8 mouse cellular contexts compared by ENCODE assay signal in genomic region chr7:37357647-37358395, GRCm38 (mm10).
DNase-seq lines count a peak whose midpoint lies in the region; ATAC-seq and TF ChIP-seq lines count a peak whose summit lies in the region.

No protein-coding gene starts in this region.

- TF ChIP-seq RAD21 in MEL (IDR thresholded peaks at IDR 0.05; ENCODE audit: low read depth, low read length) = peak; percentile 76

- H3K27ac ChIP-seq in MEL (ENCODE audit: control insufficient read depth, low read depth, low read length) = no peak overlapping the region
- peak overlapping the region; percentile 78 for H3K27ac ChIP-seq in hindbrain, embryonic 10.5 days

- no peak overlapping the region for H3K4me3 ChIP-seq in MEL (ENCODE audit: control insufficient read depth in 1 of 2, insufficient read depth in 1 of 2, low read depth in 2 of 2, low read length in 2 of 2)
- peak overlapping the region; percentile 23; the same call in 1 of the 2 replicates for H3K4me3 ChIP-seq in hindbrain, embryonic 10.5 days

- no peak for TF ChIP-seq POLR2A in MEL (IDR thresholded peaks at IDR 0.05; ENCODE audit: control insufficient read depth in 1 of 2, insufficient read depth in 1 of 2, low read depth in 1 of 2, low read length in 2 of 2, poor library complexity in 1 of 2)

- H3K79me2 ChIP-seq in MEL (ENCODE audit: control insufficient read depth, insufficient read depth, low read length, poor library complexity) = no peaks in the 10 kb centered on the region

- H3K36me3 ChIP-seq in MEL (ENCODE audit: control insufficient read depth in 1 of 2, insufficient read depth in 2 of 2, low read length in 2 of 2) = no peaks in the 10 kb centered on the region
- H3K36me3 ChIP-seq in hindbrain, embryonic 10.5 days = no peaks in the 10 kb centered on the region

- no peak for TF ChIP-seq EP300 in MEL (IDR thresholded peaks at IDR 0.05; ENCODE audit: low read depth in 1 of 2, low read length in 2 of 2)

- peak; percentile 66 for DNase-seq in MEL (ENCODE audit: low read depth, low spot score)
- peak; percentile 89 to 92 for DNase-seq in cerebellum, adult 18-20 months
- DNase-seq in hindbrain, embryonic 10.5 days (ENCODE audit: low spot score) = peak; percentile 93
- peak; percentile 84 for DNase-seq in layer of hippocampus, adult 9-11 months
- peak; percentile 93 for DNase-seq in lung, postnatal 10 days
- DNase-seq in retina, embryonic 14.5 days (ENCODE audit: low spot score) = peak; percentile 98
- peak; percentile 72 to 77 for DNase-seq in thymus, postnatal 36 days

- H3K9me3 ChIP-seq in MEL (replicated peaks; ENCODE audit: insufficient read depth, low read length) = no peaks in the 10 kb centered on the region
- peaks cover 3% of the 10 kb centered on the region; the same call in 1 of the 2 replicates for H3K9me3 ChIP-seq in hindbrain, embryonic 10.5 days

- 24% methylated on average over 21 of the region's 21 CpGs for WGBS in hindbrain, embryonic 10.5 days

- H3K4me1 ChIP-seq in MEL (ENCODE audit: control insufficient read depth in 1 of 2, insufficient read depth in 2 of 2, low read length in 2 of 2) = no peaks in the 10 kb centered on the region
- peaks cover 27% of the 10 kb centered on the region for H3K4me1 ChIP-seq in hindbrain, embryonic 10.5 days (replicated peaks)

- H3K27me3 ChIP-seq in MEL (ENCODE audit: control insufficient read depth in 1 of 2, insufficient read depth in 2 of 2, low read length in 2 of 2) = no peaks in the 10 kb centered on the region
- H3K27me3 ChIP-seq in hindbrain, embryonic 10.5 days (ENCODE audit: insufficient read depth, poor library complexity, severe bottlenecking) = peaks cover 12% of the 10 kb centered on the region

- peak; percentile 79 for ATAC-seq in frontal cortex, adult (ENCODE audit: low TSS enrichment)

- peak; percentile 79 to 89 (median 83) for TF ChIP-seq CTCF in MEL (IDR thresholded peaks at IDR 0.05 in 2 of 3, conservative IDR thresholded peaks at IDR 0.05 in 1 of 3; ENCODE audit: control insufficient read depth in 1 of 3, insufficient read depth in 1 of 3, low read depth in 2 of 3, low read length in 3 of 3, poor library complexity in 1 of 3, severe bottlenecking in 1 of 3)

- no peak overlapping the region for H3K9ac ChIP-seq in MEL (ENCODE audit: control insufficient read depth, low read depth, low read length, poor library complexity, severe bottlenecking)

TF ChIP-seq in MEL, 35 proteins besides CTCF, POLR2A, EP300 and RAD21:
- TF ChIP-seq NRF1 (IDR thresholded peaks at IDR 0.05; ENCODE audit: insufficient read depth, low read depth, low read length, poor library complexity, severe bottlenecking) (no peak), ZC3H11A (IDR thresholded peaks at IDR 0.05; ENCODE audit: low read depth, low read length) (peak; percentile 39; the same call in 1 of the 2 replicates), SMC3 (IDR thresholded peaks at IDR 0.05; ENCODE audit: low read depth, low read length) (peak; percentile 59), TAL1 (IDR thresholded peaks at IDR 0.05; ENCODE audit: low read length) (no peak)
TF ChIP-seq in MEL: peak in this region for 2.
